Mouse (Mus musculus): ENCODE measurements around the gene Nt5c2. TPM values are rescaled to one million over a fixed set of nuclear protein-coding genes. Genes with fewer than 3 reads are reported as not detected.
A peak's percentile ranks its signal among the peaks of the same experiment; 100 is the strongest.
"Not testable (repeated sequence)": the region's sequence is repeated elsewhere in the genome, so short reads cannot be mapped to it uniquely, and the experiment has no call there.

Nt5c2 gene
- polyA plus RNA-seq, 1 experiment: 76.9 TPM

GRCm38 (mm10) chr19:46998953-46999352 lies 16.0 kb downstream of the Nt5c2 start:
- H3K9ac ChIP-seq (ENCODE audit: low read depth, poor library complexity, severe bottlenecking): no peak overlapping the region
- H3K36me3 ChIP-seq (ENCODE audit: control insufficient read depth, insufficient read depth, low read length, poor library complexity, severe bottlenecking): no peaks in the 10 kb centered on the region
- no peak overlapping the region for H3K4me3 ChIP-seq (ENCODE audit: low read depth, low read length)
- no peak overlapping the region for H3K27ac ChIP-seq (ENCODE audit: insufficient read depth, low read length)
- no peaks in the 10 kb centered on the region for H3K27me3 ChIP-seq (ENCODE audit: control insufficient read depth, insufficient read depth, low read length, poor library complexity, severe bottlenecking)
- H3K9me3 ChIP-seq (replicated peaks; ENCODE audit: control insufficient read depth, insufficient read depth, low read length, poor library complexity, severe bottlenecking): no peaks in the 10 kb centered on the region
- TF ChIP-seq POLR2A (IDR thresholded peaks at IDR 0.05; ENCODE audit: insufficient read depth, low read length): no peak
- no peak for TF ChIP-seq CTCF (IDR thresholded peaks at IDR 0.05; ENCODE audit: low read depth, low read length)
- no peak for TF ChIP-seq EP300 (IDR thresholded peaks at IDR 0.05; ENCODE audit: insufficient read depth, low read depth, low read length)
- H3K4me1 ChIP-seq (ENCODE audit: control insufficient read depth, insufficient read depth, low read length): no peaks in the 10 kb centered on the region

GRCm38 (mm10) chr19:46998168-46998870 lies 16.6 kb downstream of the Nt5c2 start:
- TF ChIP-seq EP300 (IDR thresholded peaks at IDR 0.05; ENCODE audit: insufficient read depth, low read depth, low read length) (no peak), POLR2A (IDR thresholded peaks at IDR 0.05; ENCODE audit: insufficient read depth, low read length) (no peak), CTCF (IDR thresholded peaks at IDR 0.05; ENCODE audit: low read depth, low read length) (no peak)
- H3K27me3 ChIP-seq (ENCODE audit: control insufficient read depth, insufficient read depth, low read length, poor library complexity, severe bottlenecking): no peaks in the 10 kb centered on the region
- H3K9ac ChIP-seq (ENCODE audit: low read depth, poor library complexity, severe bottlenecking): no peak overlapping the region
- H3K27ac ChIP-seq (ENCODE audit: insufficient read depth, low read length): no peak overlapping the region
- H3K36me3 ChIP-seq (ENCODE audit: control insufficient read depth, insufficient read depth, low read length, poor library complexity, severe bottlenecking): no peaks in the 10 kb centered on the region
- H3K9me3 ChIP-seq (replicated peaks; ENCODE audit: control insufficient read depth, insufficient read depth, low read length, poor library complexity, severe bottlenecking): no peaks in the 10 kb centered on the region
- H3K4me3 ChIP-seq (ENCODE audit: low read depth, low read length): no peak overlapping the region
- no peaks in the 10 kb centered on the region for H3K4me1 ChIP-seq (ENCODE audit: control insufficient read depth, insufficient read depth, low read length)

- Histone ChIP-seq H3K36me3 (ENCODE audit: control insufficient read depth, insufficient read depth, low read length, poor library complexity, severe bottlenecking) (no peaks in the 10 kb centered on the region), H3K9me3 (replicated peaks; ENCODE audit: control insufficient read depth, insufficient read depth, low read length, poor library complexity, severe bottlenecking) (no peaks in the 10 kb centered on the region), H3K4me1 (ENCODE audit: control insufficient read depth, insufficient read depth, low read length) (no peaks in the 10 kb centered on the region), H3K9ac (ENCODE audit: low read depth, poor library complexity, severe bottlenecking) (no peak overlapping the region), H3K27ac (ENCODE audit: insufficient read depth, low read length) (no peak overlapping the region), H3K27me3 (ENCODE audit: control insufficient read depth, insufficient read depth, low read length, poor library complexity, severe bottlenecking) (no peaks in the 10 kb centered on the region), H3K4me3 (ENCODE audit: low read depth, low read length) (no peak overlapping the region)
- TF ChIP-seq CTCF (IDR thresholded peaks at IDR 0.05; ENCODE audit: low read depth, low read length) (no peak), EP300 (IDR thresholded peaks at IDR 0.05; ENCODE audit: insufficient read depth, low read depth, low read length) (no peak), POLR2A (IDR thresholded peaks at IDR 0.05; ENCODE audit: insufficient read depth, low read length) (no peak)
These were observed 18.9 kb downstream of the Nt5c2 start for GRCm38 (mm10) chr19:46996095-46996494.

GRCm38 (mm10) chr19:46992329-46992728 lies 22.6 kb downstream of the Nt5c2 start:
- H3K27ac ChIP-seq (ENCODE audit: insufficient read depth, low read length); H3K4me1 ChIP-seq (ENCODE audit: control insufficient read depth, insufficient read depth, low read length); H3K36me3 ChIP-seq (ENCODE audit: control insufficient read depth, insufficient read depth, low read length, poor library complexity, severe bottlenecking); H3K4me3 ChIP-seq (ENCODE audit: low read depth, low read length); H3K9me3 ChIP-seq (replicated peaks; ENCODE audit: control insufficient read depth, insufficient read depth, low read length, poor library complexity, severe bottlenecking); H3K27me3 ChIP-seq (ENCODE audit: control insufficient read depth, insufficient read depth, low read length, poor library complexity, severe bottlenecking); H3K9ac ChIP-seq (ENCODE audit: low read depth, poor library complexity, severe bottlenecking): not testable (repeated sequence)

- H3K36me3 ChIP-seq (ENCODE audit: control insufficient read depth, insufficient read depth, low read length, poor library complexity, severe bottlenecking): no peaks in the 10 kb centered on the region
- H3K4me3 ChIP-seq (ENCODE audit: low read depth, low read length): no peak overlapping the region
- no peak overlapping the region for H3K27ac ChIP-seq (ENCODE audit: insufficient read depth, low read length)
- H3K9ac ChIP-seq (ENCODE audit: low read depth, poor library complexity, severe bottlenecking): no peak overlapping the region
- no peaks in the 10 kb centered on the region for H3K9me3 ChIP-seq (replicated peaks; ENCODE audit: control insufficient read depth, insufficient read depth, low read length, poor library complexity, severe bottlenecking)
- H3K27me3 ChIP-seq (ENCODE audit: control insufficient read depth, insufficient read depth, low read length, poor library complexity, severe bottlenecking): no peaks in the 10 kb centered on the region
- TF ChIP-seq CTCF (IDR thresholded peaks at IDR 0.05; ENCODE audit: low read depth, low read length) (peak; percentile 84), POLR2A (IDR thresholded peaks at IDR 0.05; ENCODE audit: insufficient read depth, low read length) (no peak), EP300 (IDR thresholded peaks at IDR 0.05; ENCODE audit: insufficient read depth, low read depth, low read length) (no peak)
- H3K4me1 ChIP-seq (ENCODE audit: control insufficient read depth, insufficient read depth, low read length): peaks cover 6% of the 10 kb centered on the region
These were observed 23.8 kb downstream of the Nt5c2 start for GRCm38 (mm10) chr19:46991145-46991544.

GRCm38 (mm10) chr19:46990625-46991024 lies 24.3 kb downstream of the Nt5c2 start:
- H3K4me3 ChIP-seq (ENCODE audit: low read depth, low read length); H3K36me3 ChIP-seq (ENCODE audit: control insufficient read depth, insufficient read depth, low read length, poor library complexity, severe bottlenecking): not testable (repeated sequence)

More at GRCm38 (mm10) chr19:46990625-46991024, 24.3 kb downstream of the Nt5c2 start:
- H3K9ac ChIP-seq (ENCODE audit: low read depth, poor library complexity, severe bottlenecking); H3K4me1 ChIP-seq (ENCODE audit: control insufficient read depth, insufficient read depth, low read length); H3K27ac ChIP-seq (ENCODE audit: insufficient read depth, low read length); H3K9me3 ChIP-seq (replicated peaks; ENCODE audit: control insufficient read depth, insufficient read depth, low read length, poor library complexity, severe bottlenecking); H3K27me3 ChIP-seq (ENCODE audit: control insufficient read depth, insufficient read depth, low read length, poor library complexity, severe bottlenecking): not testable (repeated sequence)

Measured in ES-Bruce4 (cell line).